In genomic region chr15:6319352-6319751, GRCm38 (mm10) we compare ENCODE assay signal across 17 mouse cellular contexts. TPM values are rescaled to one million over a fixed set of nuclear protein-coding genes. Genes with fewer than 3 reads are reported as not detected.
"Had no signal": no experiment of that assay in that cellular context is flagged by ENCODE, and none has a peak within 500 bp of the region (broad histone marks: within the 10 kb centered on the region; RNA-seq: fewer than 3 reads in every experiment).

No protein-coding gene starts in this region.

- H3K36me3 ChIP-seq: neural tube, embryonic 12.5 days; neural tube, embryonic 13.5 days; neural tube, embryonic 15.5 days; stomach, embryonic 15.5 days had no signal

- H3K27me3 ChIP-seq: neural tube, embryonic 12.5 days; neural tube, embryonic 13.5 days; neural tube, embryonic 15.5 days; stomach, embryonic 15.5 days had no signal

- H3K9me3 ChIP-seq: neural tube, embryonic 12.5 days; neural tube, embryonic 13.5 days; neural tube, embryonic 15.5 days; stomach, embryonic 15.5 days had no signal

- H3K4me1 ChIP-seq: neural tube, embryonic 12.5 days; neural tube, embryonic 13.5 days; neural tube, embryonic 15.5 days had no signal

- H3K9ac ChIP-seq: neural tube, embryonic 12.5 days; neural tube, embryonic 13.5 days; neural tube, embryonic 15.5 days; stomach, embryonic 15.5 days had no signal

- H3K4me2 ChIP-seq: neural tube, embryonic 12.5 days; neural tube, embryonic 13.5 days; neural tube, embryonic 15.5 days; stomach, embryonic 15.5 days had no signal

- H3K27ac ChIP-seq: neural tube, embryonic 12.5 days; neural tube, embryonic 13.5 days; neural tube, embryonic 15.5 days; stomach, embryonic 15.5 days; stomach, postnatal 0 days had no signal

- H3K4me3 ChIP-seq: neural tube, embryonic 12.5 days; neural tube, embryonic 13.5 days; neural tube, embryonic 15.5 days; stomach, embryonic 15.5 days had no signal

- DNase-seq: retina, postnatal 1 day; right cerebral cortex, adult 18-20 months; right cerebral cortex, postnatal 14 days; right cerebral cortex, postnatal 4 days; spleen, adult 18-20 months; thymus, adult 18-20 months; thymus, adult 2 months; thymus, postnatal 14 days; thymus, postnatal 25 days; thymus, postnatal 36 days; thymus, postnatal 4 days had no signal

RNA-seq across cellular contexts. Expression of gene Dab2, which starts 19.8 kb away (rescaled TPM):
- total RNA-seq: neutrophil, adult 5-6 weeks had no signal
